Mouse (Mus musculus) right cerebral cortex, postnatal 36 days (tissue): ENCODE data around the gene Myo3a.
"Not testable (repeated sequence)": the region's sequence is repeated elsewhere in the genome, so short reads cannot be mapped to it uniquely, and the experiment has no call there.

ENCODE experiments used
- DNase-seq, 2 experiments: peaks; one replicate each; pipeline ENCODE4 v3.0.0; 2022; ENCODE audit warnings: low spot score in 2 of 2, mixed read lengths in 1 of 2

Gene Myo3a

GRCm38 (mm10) chr2:22227308-22227707 is at the start of gene Myo3a:
Myo3a (plus strand) TSS chr2:22227503.
- DNase-seq = no peak

- DNase-seq = no peak
Observed at GRCm38 (mm10) chr2:22250462-22250861, 23.2 kb downstream of the Myo3a start.

- DNase-seq = no peak
Observed at GRCm38 (mm10) chr2:22251045-22251444, 23.7 kb downstream of the Myo3a start.

- DNase-seq = no peak
Observed at GRCm38 (mm10) chr2:22255600-22255999, 28.3 kb downstream of the Myo3a start.

GRCm38 (mm10) chr2:22271555-22271954 is 44.3 kb downstream of the Myo3a start:
- DNase-seq = no peak

GRCm38 (mm10) chr2:22285366-22285765 is 58.1 kb downstream of the Myo3a start:
- no peak for DNase-seq

GRCm38 (mm10) chr2:22285777-22286176 is 58.5 kb downstream of the Myo3a start:
- DNase-seq = no peak

GRCm38 (mm10) chr2:22293579-22294446 is 66.5 kb downstream of the Myo3a start:
- no peak for DNase-seq

GRCm38 (mm10) chr2:22294447-22294738 is 67.1 kb downstream of the Myo3a start:
- DNase-seq = no peak

- DNase-seq = no peak
Observed at GRCm38 (mm10) chr2:22297913-22298312, 70.6 kb downstream of the Myo3a start.

- DNase-seq = no peak
Observed at GRCm38 (mm10) chr2:22338269-22338857, 111.1 kb downstream of the Myo3a start.

- DNase-seq = not testable (repeated sequence)
Observed at GRCm38 (mm10) chr2:22410511-22410910, 183.2 kb downstream of the Myo3a start.

GRCm38 (mm10) chr2:22548421-22548820 is 321.1 kb downstream of the Myo3a start:
- DNase-seq = peak in 1 of 2 experiments; percentile 1

GRCm38 (mm10) chr2:22587469-22588169 is 360.3 kb downstream of the Myo3a start:
- DNase-seq = not testable (repeated sequence)

- DNase-seq = not testable (repeated sequence)
Observed at GRCm38 (mm10) chr2:22588170-22588541, 360.9 kb downstream of the Myo3a start.

GRCm38 (mm10) chr2:22588673-22589381 is 361.5 kb downstream of the Myo3a start:
- DNase-seq = not testable (repeated sequence)

GRCm38 (mm10) chr2:22589382-22590205 is 362.3 kb downstream of the Myo3a start:
- DNase-seq = not testable (repeated sequence)

GRCm38 (mm10) chr2:22590206-22590490 is 362.8 kb downstream of the Myo3a start:
- no peak for DNase-seq

- DNase-seq = no peak
Observed at GRCm38 (mm10) chr2:22617951-22618350, 390.6 kb downstream of the Myo3a start.

- DNase-seq = no peak
Observed at GRCm38 (mm10) chr2:22619416-22619815, 392.1 kb downstream of the Myo3a start.

- DNase-seq = no peak
Observed at GRCm38 (mm10) chr2:22620030-22620429, 392.7 kb downstream of the Myo3a start.
